Mouse (Mus musculus) heart, adult 9 months (tissue): ENCODE measurements at regions not wholly inside any gene's neighbourhood (a gene's known extent, or its start where the extent isn't known, plus 50 kb on each side); places are given as distances from the start of the nearest gene placed in this dataset.

Source experiments
- DNase-seq, 2 experiments: peaks; one replicate each; pipeline ENCODE4 v3.0.0; 2022; ENCODE audit warnings: low spot score in 2 of 2

GRCm38 (mm10) chr2:101175124-101175523 lies 449.4 kb upstream of the Rag2 start:
- no peak for DNase-seq

- DNase-seq, result no peak
Observed at GRCm38 (mm10) chr2:101206637-101207036, 417.9 kb upstream of the Rag2 start.

DNA sequence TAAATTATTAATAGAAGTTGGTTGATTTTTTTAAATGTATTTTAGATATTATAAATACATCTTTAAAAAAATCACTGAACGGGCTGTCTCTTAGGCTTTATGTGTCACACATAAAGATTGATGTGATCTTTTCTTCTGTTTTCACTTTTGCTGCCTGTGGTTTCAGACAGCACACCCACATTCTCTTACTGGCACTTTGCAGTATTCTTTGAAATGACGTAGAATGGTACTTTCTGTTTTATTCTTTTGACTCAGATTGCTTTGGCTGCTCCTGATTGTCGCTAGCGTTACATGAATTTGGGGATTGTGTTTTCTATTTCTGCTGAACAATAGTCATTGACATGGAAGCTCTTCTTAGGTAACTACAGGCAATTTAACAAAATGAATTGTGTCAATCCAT lies 415.4 kb upstream of the Rag2 start:
- no peak for DNase-seq

DNA sequence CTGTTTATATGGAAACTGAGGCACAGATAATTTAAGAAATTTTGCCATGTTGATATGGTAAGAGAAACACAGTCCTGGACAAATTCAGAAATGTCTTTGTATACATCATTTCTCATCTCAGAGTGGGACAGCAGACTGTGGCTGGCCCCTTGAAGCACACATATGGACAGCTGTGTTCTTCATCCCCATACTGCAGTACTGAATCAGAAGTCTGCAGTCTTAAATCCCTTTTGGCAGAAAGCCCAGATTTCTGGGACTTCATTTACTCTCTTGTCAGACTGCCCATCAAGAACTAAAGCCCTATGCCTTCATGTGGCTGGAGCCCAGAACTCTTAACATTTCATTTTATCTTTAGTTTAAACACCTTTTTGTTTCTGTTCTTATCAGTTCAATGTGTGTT lies 403.8 kb upstream of the Rag2 start:
- DNase-seq, result no peak

- no peak for DNase-seq
Observed at GRCm38 (mm10) chr2:101242983-101243382, 381.5 kb upstream of the Rag2 start.

DNA sequence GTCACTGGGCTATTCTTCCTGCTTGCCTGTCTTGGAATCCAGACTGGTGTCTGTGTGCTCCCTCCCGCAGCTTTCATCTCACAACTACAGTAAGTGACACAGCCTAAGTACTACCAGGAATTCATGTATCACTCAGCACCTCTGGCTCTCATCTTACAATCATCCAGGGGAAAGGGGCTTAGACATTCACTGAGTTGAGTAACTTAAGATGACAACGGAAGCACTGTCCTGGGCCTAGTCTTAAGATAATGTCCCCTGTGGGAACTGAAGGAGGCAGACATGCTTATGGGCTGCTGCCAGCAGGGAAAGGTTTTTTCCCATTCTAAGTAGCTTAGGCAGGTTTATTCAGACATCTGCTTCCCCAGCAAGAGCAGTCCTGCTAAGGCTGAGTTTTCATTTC lies 377.4 kb upstream of the Rag2 start:
- no peak for DNase-seq

- no peak for DNase-seq
Observed at GRCm38 (mm10) chr2:101252228-101252627, 372.3 kb upstream of the Rag2 start.

GRCm38 (mm10) chr2:101256464-101256863 lies 368.1 kb upstream of the Rag2 start:
- DNase-seq, result no peak

- DNase-seq, result no peak
Observed at GRCm38 (mm10) chr2:101263934-101264333, 360.6 kb upstream of the Rag2 start.

- DNase-seq, result no peak
Observed at GRCm38 (mm10) chr2:101266685-101267374, 357.7 kb upstream of the Rag2 start.

GRCm38 (mm10) chr2:101274045-101274664 lies 350.4 kb upstream of the Rag2 start:
- no peak for DNase-seq

DNA sequence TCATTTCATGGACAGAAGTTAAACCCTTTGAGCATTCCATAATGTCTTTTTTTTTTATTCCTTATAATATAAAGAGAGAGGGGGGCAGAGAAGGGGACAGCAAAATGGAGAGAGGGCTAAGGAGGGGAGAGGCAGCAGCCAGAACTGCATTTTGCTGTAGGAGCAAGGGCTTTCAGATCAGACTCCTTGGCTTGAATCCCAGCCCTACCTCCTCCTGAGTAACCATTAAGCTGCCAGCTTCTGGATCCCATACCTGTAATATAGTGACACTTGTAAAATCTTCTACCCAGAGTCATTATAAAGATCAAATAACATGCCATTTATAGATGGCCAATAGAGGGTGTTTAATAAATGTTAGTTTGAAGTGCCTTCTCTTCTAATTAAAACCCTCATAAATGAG lies 339.6 kb upstream of the Rag2 start:
- no peak for DNase-seq

DNA sequence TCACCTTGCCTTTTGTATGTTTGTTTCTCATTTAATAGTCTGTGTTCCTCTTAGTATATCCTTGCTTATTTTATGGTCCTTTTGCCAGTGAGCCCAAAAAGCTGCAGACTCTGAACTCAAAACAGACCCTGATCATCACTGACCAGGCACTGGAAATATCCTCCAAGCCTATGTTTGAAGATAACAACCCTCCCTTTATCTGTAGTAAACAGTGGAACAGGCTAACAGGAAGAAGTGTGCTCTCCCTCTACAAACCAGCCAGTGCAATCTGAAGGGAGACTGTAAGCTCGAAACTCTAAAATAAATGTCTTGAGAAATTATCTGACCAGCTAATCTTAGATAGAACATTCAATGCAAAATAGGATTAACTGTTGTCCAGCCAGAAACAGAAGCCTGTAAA lies 336.4 kb upstream of the Rag2 start:
- DNase-seq, result no peak

- no peak for DNase-seq
Observed at GRCm38 (mm10) chr2:101289168-101289567, 335.4 kb upstream of the Rag2 start.

GRCm38 (mm10) chr2:101290738-101291137 lies 333.8 kb upstream of the Rag2 start:
- DNase-seq, result no peak

- no peak for DNase-seq
Observed at GRCm38 (mm10) chr2:101295678-101296368, 328.7 kb upstream of the Rag2 start.

- DNase-seq, result no peak
Observed at GRCm38 (mm10) chr2:101296369-101296682, 328.2 kb upstream of the Rag2 start.

- no peak for DNase-seq
Observed at GRCm38 (mm10) chr2:101296778-101297177, 327.7 kb upstream of the Rag2 start.

GRCm38 (mm10) chr2:101299126-101299525 lies 325.4 kb upstream of the Rag2 start:
- no peak for DNase-seq

DNA sequence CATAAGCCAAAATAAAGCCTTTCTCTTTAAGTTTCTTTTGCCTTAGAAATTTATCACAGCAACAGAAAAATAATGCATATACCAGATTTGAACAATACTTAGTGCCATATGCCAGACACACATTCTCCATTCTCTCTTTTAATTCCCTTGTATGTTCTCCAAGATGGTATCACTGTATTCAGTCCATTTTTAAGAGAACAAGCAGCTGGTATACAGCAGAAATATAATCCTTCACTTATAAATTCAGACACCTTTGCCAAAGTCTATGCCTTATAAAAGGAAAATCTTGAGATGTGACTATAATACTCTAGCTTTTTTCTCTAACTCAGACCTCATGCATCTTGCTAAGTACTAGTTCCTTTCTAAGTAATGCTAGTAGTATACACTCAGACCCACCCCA lies 324.4 kb upstream of the Rag2 start:
- DNase-seq, result no peak

DNA sequence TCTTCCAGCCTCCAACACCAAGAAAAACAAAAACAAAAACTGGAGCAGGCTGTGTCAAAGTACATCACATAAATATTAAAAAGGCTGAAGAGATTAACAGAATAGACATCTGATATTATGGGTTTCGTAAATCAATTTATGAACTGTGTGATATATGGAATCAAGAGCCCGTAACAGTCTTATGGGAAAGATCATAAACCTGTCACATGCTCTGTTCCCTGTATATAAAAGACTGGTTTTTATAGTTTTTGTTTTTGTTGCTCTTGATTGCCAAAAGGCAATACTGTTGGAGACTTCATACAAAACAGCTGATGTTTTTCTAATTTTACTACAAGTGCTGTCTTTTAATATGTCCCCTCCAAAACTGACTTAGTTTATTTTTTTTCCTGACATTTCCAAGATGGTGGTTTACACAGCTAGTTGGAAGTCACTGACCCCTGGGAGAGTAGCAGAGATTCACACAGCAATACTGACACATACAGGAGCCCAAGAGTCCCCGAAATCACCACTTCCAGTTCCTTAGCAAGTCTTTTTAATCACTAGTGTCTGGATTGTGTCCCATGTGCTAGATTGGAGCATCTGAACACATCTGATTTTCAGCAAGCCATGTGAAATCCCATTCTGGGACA lies 303.1 kb upstream of the Rag2 start:
- no peak for DNase-seq

DNA sequence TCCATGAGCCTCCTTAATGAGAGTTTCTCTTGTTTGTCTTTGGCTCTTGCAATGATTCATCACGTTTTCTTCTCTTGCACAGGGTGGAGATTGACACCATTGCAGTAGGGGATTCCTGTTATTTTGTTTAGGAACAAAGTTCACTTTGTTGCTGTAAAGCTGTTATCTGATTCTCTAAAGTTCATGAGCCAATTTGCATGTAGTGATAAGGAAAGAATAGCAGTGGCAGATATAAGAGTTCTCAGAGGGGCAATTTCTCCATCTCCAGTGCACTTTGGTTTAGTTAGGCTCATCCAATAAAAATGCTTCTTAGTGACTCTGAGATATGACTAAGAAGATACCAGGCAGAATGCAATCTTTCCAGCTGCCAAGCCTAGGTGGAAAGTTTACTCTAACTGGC lies 267.8 kb upstream of the Rag2 start:
- no peak for DNase-seq

DNA sequence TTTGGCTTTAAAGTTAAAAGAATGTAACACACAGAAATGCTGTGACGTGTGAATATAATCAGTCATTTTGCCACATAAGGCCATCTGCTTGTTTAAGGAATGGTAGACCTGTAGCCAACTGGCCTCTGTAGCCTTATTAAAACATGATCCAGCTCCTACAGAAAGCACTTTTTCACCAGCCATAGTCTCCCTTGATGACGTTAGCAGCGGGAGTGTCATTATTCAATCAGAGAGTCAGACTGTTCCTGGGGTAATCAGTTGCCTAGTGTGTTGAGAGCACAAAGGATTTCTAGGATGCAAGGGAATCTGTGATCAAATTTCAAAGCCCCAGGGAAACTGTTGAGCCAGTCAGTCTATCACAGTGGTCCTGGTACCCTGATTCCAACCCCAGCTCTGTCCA lies 260.3 kb upstream of the Rag2 start:
- DNase-seq, result no peak
